Mouse (Mus musculus): ENCODE measurements around the gene Stam2.

The Stam2 gene

GRCm38 (mm10) chr2:52654541-52654940, 87.5 kb downstream of the Stam2 start:
- DNase-seq (ENCODE audit: low spot score in 2 of 2), result no peak

GRCm38 (mm10) chr2:52651547-52651946, 90.5 kb downstream of the Stam2 start:
- no peak for DNase-seq (ENCODE audit: low spot score in 2 of 2)

- DNase-seq (ENCODE audit: low spot score in 2 of 2), result no peak
Observed at GRCm38 (mm10) chr2:52647255-52647998, 94.7 kb downstream of the Stam2 start.

- no peak for DNase-seq (ENCODE audit: low spot score in 2 of 2)
Observed at GRCm38 (mm10) chr2:52643657-52644056, 98.4 kb downstream of the Stam2 start.
